Mouse (Mus musculus) MEL (cell line): ENCODE data around the gene 1700022I11Rik. TPM values are rescaled to one million over a fixed set of nuclear protein-coding genes. Genes with fewer than 3 reads are reported as not detected.
"Not testable (repeated sequence)": the region's sequence is repeated elsewhere in the genome, so short reads cannot be mapped to it uniquely, and the experiment has no call there.

Experiments
- DNase-seq: peaks from one replicate; pipeline ENCODE4 v3.0.0; 2011; ENCODE audit warnings: low read depth, low spot score
- H3K27ac ChIP-seq: 2 replicates; pipeline ENCODE4 v1.5.1; 2012; ENCODE audit warnings: low read depth, mild to moderate bottlenecking, control low read depth, low read length, moderate library complexity; ENCODE audit not compliant: control insufficient read depth
- H3K27me3 ChIP-seq, 2 experiments: fragments of 150-350 bp in 1 of 2; sonication (generic) in 1 of 2; 2 replicates each; pipeline ENCODE4 v1.6.1; 2012; ENCODE audit warnings: low read length in 2 of 2, mild to moderate bottlenecking in 2 of 2, improper control_type of control experiment in 1 of 2, moderate library complexity in 1 of 2; ENCODE audit not compliant: insufficient read depth in 2 of 2, control insufficient read depth in 1 of 2
- H3K36me3 ChIP-seq, 2 experiments: 2 replicates each; pipeline ENCODE4 v1.6.1; 2012 to 2014; ENCODE audit warnings: low read length in 2 of 2, improper control_type of control experiment in 1 of 2, inconsistent platforms in 1 of 2, mild to moderate bottlenecking in 1 of 2; ENCODE audit not compliant: insufficient read depth in 2 of 2, control insufficient read depth in 1 of 2
- H3K4me1 ChIP-seq, 2 experiments: fragments of 150-350 bp in 1 of 2; sonication (generic) in 1 of 2; 2 replicates each; pipeline ENCODE4 v1.6.1; 2012; ENCODE audit warnings: low read length in 2 of 2, improper control_type of control experiment in 1 of 2, mild to moderate bottlenecking in 1 of 2; ENCODE audit not compliant: insufficient read depth in 2 of 2, control insufficient read depth in 1 of 2
- H3K4me3 ChIP-seq, 2 experiments: fragments of 150-350 bp in 1 of 2; sonication (generic) in 1 of 2; 2 replicates each; pipeline ENCODE4 v1.5.1; 2012; ENCODE audit warnings: low read depth in 2 of 2, low read length in 2 of 2, mild to moderate bottlenecking in 2 of 2, moderate library complexity in 2 of 2, control low read depth in 1 of 2, improper control_type of control experiment in 1 of 2; ENCODE audit not compliant: control insufficient read depth in 1 of 2, insufficient read depth in 1 of 2
- H3K79me2 ChIP-seq: 2 replicates; pipeline ENCODE4 v1.6.1; 2012; ENCODE audit warnings: mild to moderate bottlenecking, low read length, moderate library complexity; ENCODE audit not compliant: control insufficient read depth, poor library complexity, insufficient read depth
- H3K9ac ChIP-seq: 2 replicates; pipeline ENCODE4 v1.6.1; 2012; ENCODE audit warnings: low read depth, mild to moderate bottlenecking, control low read depth, low read length, moderate library complexity; ENCODE audit not compliant: control insufficient read depth, poor library complexity, severe bottlenecking
- H3K9me3 ChIP-seq: fragments of 150-350 bp; sonication (generic); replicated peaks from 2 replicates; pipeline ENCODE4 v1.6.1; 2012; ENCODE audit warnings: mild to moderate bottlenecking, low read length, improper control_type of control experiment, moderate library complexity; ENCODE audit not compliant: insufficient read depth
- CHD1 ChIP-seq: IDR thresholded peaks from 2 replicates; pipeline ENCODE4 v1.6.1; 2012; ENCODE audit warnings: low read depth, mild to moderate bottlenecking, inconsistent platforms, low read length, improper control_type of control experiment
- CTCF ChIP-seq, 3 experiments: IDR thresholded peaks in 2 of 3; conservative IDR thresholded peaks in 1 of 3; 2 replicates each; pipeline ENCODE4 v1.5.1; 2011 to 2012; ENCODE audit warnings: low read length in 3 of 3, low read depth in 2 of 3, mild to moderate bottlenecking in 2 of 3, improper control_type of control experiment in 1 of 3, inconsistent platforms in 1 of 3, mixed read lengths in 1 of 3, moderate library complexity in 1 of 3; ENCODE audit not compliant: control insufficient read depth in 1 of 3, insufficient read depth in 1 of 3, poor library complexity in 1 of 3, severe bottlenecking in 1 of 3
- ETS1 ChIP-seq: IDR thresholded peaks from 2 replicates; pipeline ENCODE4 v1.6.1; 2012; ENCODE audit warnings: low read depth, mild to moderate bottlenecking, inconsistent platforms, low read length, improper control_type of control experiment, moderate library complexity
- GABPA ChIP-seq: IDR thresholded peaks from 2 replicates; pipeline ENCODE4 v1.6.1; 2012; ENCODE audit warnings: low read depth, mild to moderate bottlenecking, inconsistent platforms, low read length, improper control_type of control experiment, moderate library complexity
- GATA1 ChIP-seq: IDR thresholded peaks from 2 replicates; pipeline ENCODE4 v1.6.1; 2011; ENCODE audit warnings: low read depth, low read length, improper control_type of control experiment
- JUND ChIP-seq: IDR thresholded peaks from 2 replicates; pipeline ENCODE4 v1.6.1; 2011; ENCODE audit warnings: low read depth, mild to moderate bottlenecking, improper control_type of control experiment, low read length
- MAX ChIP-seq: IDR thresholded peaks from 2 replicates; pipeline ENCODE4 v1.6.1; 2011; ENCODE audit warnings: low read length, improper control_type of control experiment
- MEF2A ChIP-seq: IDR thresholded peaks from 2 replicates; pipeline ENCODE4 v1.6.1; 2014; ENCODE audit warnings: low read depth, mild to moderate bottlenecking, inconsistent platforms, low read length, improper control_type of control experiment; ENCODE audit not compliant: poor library complexity, insufficient replicate concordance, severe bottlenecking; ENCODE audit errors: extremely low read depth
- POLR2AphosphoS2 ChIP-seq: IDR thresholded peaks from 2 replicates; pipeline ENCODE4 v1.6.1; 2011; ENCODE audit warnings: low read length, improper control_type of control experiment
- SMC3 ChIP-seq: IDR thresholded peaks from 2 replicates; pipeline ENCODE4 v1.6.1; 2011; ENCODE audit warnings: low read depth, low read length, improper control_type of control experiment
- TAL1 ChIP-seq: IDR thresholded peaks from 2 replicates; pipeline ENCODE4 v1.6.1; 2012; ENCODE audit warnings: mild to moderate bottlenecking, inconsistent platforms, low read length, moderate library complexity, mixed read lengths
- UBTF ChIP-seq: IDR thresholded peaks from 2 replicates; pipeline ENCODE4 v1.6.1; 2012; ENCODE audit warnings: low read depth, mild to moderate bottlenecking, inconsistent platforms, low read length, improper control_type of control experiment, moderate library complexity, borderline replicate concordance; ENCODE audit not compliant: insufficient read depth
- ZC3H11A ChIP-seq: IDR thresholded peaks from 2 replicates; pipeline ENCODE4 v1.6.1; 2012; ENCODE audit warnings: low read depth, mild to moderate bottlenecking, inconsistent platforms, low read length, improper control_type of control experiment
- ZNF384 ChIP-seq: IDR thresholded peaks from 2 replicates; pipeline ENCODE4 v1.6.1; 2012; ENCODE audit warnings: low read depth, mild to moderate bottlenecking, inconsistent platforms, low read length, improper control_type of control experiment
- polyA plus RNA-seq, 2 experiments: library from polyadenylated mRNA; stranded (reverse) in 1 of 2; unstranded in 1 of 2; fragments of >175 nt in 1 of 2; fragments of >200 nt in 1 of 2; gene quantifications; 2 replicates each; pipeline versions ENCODE4 v1.2.1 to v1.2.4; 2012; ENCODE audit warnings: low replicate concordance in 2 of 2, low read depth in 1 of 2; ENCODE audit not compliant: insufficient read length in 2 of 2, insufficient read depth in 1 of 2, missing spikeins in 1 of 2
- total RNA-seq: library from RNA; depleted of rRNA; stranded (reverse); fragments of 300-350 nt; gene quantifications from 2 replicates; pipeline ENCODE4 v1.2.3, GENCODE M21; 2012

1700022I11Rik gene
- total and polyA plus RNA-seq, 3 experiments = 0.39 to 0.54 TPM; not detected in 1

DNA sequence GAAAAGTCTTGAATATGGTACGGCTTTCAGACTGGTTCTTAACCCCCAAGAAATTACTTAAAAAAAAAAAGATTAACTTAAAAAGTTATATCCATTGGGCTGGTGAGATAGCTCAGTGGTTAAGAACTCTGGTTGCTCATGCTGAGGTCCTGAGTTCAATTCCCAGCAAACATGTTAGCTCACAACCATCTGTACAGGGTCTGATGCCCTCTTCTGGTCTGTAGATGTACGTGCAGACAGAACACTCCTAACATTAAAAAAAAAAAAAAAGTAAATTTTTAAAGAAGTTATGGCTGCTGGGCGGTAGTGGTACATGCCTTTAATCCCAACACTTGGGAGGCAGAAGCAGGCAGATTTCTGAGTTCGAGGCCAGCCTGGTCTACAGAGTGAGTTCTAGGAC lies 8.7 kb downstream of the 1700022I11Rik start:
- DNase-seq = peak; percentile 63
- Histone ChIP-seq H3K79me2 (no peaks in the 10 kb centered on the region; the same call in 1 of the 2 replicates), H3K9me3 (no peaks in the 10 kb centered on the region), H3K4me1 (no peaks in the 10 kb centered on the region), H3K36me3 (peaks cover 2 to 11% of the 10 kb centered on the region in 2 experiments; a peak in 3 of 4 replicates), H3K27ac (no peak overlapping the region), H3K9ac (no peak overlapping the region), H3K4me3 (no peak overlapping the region), H3K27me3 (no peaks in the 10 kb centered on the region)
- TF ChIP-seq ZNF384 (peak; percentile 93), CHD1 (no peak), UBTF (no peak), MEF2A (no peak), JUND (no peak), ETS1 (no peak), GABPA (no peak), GATA1 (no peak), MAX (no peak), TAL1 (no peak), CTCF (IDR thresholded peaks at IDR 0.05 in 2 of 3, conservative IDR thresholded peaks at IDR 0.05 in 1 of 3; ENCODE audit: control insufficient read depth in 1 of 3, insufficient read depth in 1 of 3, low read depth in 2 of 3, low read length in 3 of 3, poor library complexity in 1 of 3, severe bottlenecking in 1 of 3) (peak; percentile 11 to 42 (median 40); a peak in 4 of 6 replicates)

DNA sequence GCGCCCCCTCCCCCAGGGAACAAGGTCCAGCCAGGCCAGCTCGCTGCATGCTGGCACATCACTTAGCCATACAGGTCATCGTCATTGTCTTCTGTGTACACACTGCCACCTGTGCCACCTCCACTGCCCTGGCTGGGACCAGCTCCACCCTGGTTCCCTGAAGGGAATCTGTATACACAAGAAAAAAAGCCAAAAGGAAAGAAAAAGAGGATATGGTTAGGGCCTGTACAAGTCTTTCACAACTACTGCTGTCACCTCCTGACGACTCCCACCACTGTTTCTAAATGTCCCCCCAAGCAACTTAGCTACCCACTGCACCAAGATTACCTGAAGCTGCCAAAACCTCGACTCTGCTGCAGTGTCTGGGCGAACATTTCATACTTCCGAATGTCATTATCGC lies 11.1 kb downstream of the 1700022I11Rik start:
- H3K36me3 ChIP-seq = peaks cover 2 to 16% of the 10 kb centered on the region in 2 experiments
- not testable (repeated sequence) for DNase-seq, H3K27me3 ChIP-seq, H3K4me3 ChIP-seq, H3K27ac ChIP-seq, H3K9ac ChIP-seq, H3K9me3 ChIP-seq, H3K79me2 ChIP-seq, H3K4me1 ChIP-seq

DNA sequence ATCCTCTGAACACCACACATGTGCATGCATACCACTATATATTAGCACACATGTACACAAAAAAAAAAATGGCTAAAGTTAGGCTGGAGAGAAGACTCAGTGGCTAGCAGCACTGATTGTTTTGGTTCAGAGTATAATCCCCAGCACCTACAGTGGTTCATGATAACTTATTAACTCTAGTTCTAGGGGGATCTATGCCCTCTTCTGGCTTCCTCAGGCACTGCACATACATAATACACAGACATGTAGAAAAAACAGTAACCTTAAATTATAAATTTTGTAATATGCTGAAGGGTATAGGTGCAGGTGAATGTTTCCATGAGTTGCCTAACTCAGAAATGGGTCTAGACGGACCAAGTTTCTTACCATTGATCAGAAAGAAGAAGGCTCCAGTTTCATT lies 18.9 kb downstream of the 1700022I11Rik start:
- peak; percentile 52 for DNase-seq
- Histone ChIP-seq H3K4me3 (no peak overlapping the region), H3K27me3 (no peaks in the 10 kb centered on the region), H3K9ac (no peak overlapping the region), H3K4me1 (no peaks in the 10 kb centered on the region), H3K9me3 (no peaks in the 10 kb centered on the region), H3K79me2 (peaks cover 4% of the 10 kb centered on the region; the same call in 1 of the 2 replicates), H3K36me3 (peaks cover 8 to 56% of the 10 kb centered on the region in 2 experiments), H3K27ac (no peak overlapping the region)
- peak; percentile 12; the same call in 1 of the 2 replicates for TF ChIP-seq ZNF384
- TF ChIP-seq CTCF (IDR thresholded peaks at IDR 0.05 in 2 of 3, conservative IDR thresholded peaks at IDR 0.05 in 1 of 3; ENCODE audit: control insufficient read depth in 1 of 3, insufficient read depth in 1 of 3, low read depth in 2 of 3, low read length in 3 of 3, poor library complexity in 1 of 3, severe bottlenecking in 1 of 3) = peak in 2 of 3 experiments; percentile 31 to 34; a peak in 3 of 6 replicates
- no peak for TF ChIP-seq ZC3H11A
- TF ChIP-seq SMC3 = no peak
- TF ChIP-seq POLR2AphosphoS2 = no peak
- no peak for TF ChIP-seq UBTF
- TF ChIP-seq, all 39 proteins: peak for 2
